ENCODE assay signal across 11 mouse cellular contexts in genomic region chr4:133563123-133563571, GRCm38 (mm10). TPM values are rescaled to one million over a fixed set of nuclear protein-coding genes. Genes with fewer than 3 reads are reported as not detected.
DNase-seq lines count a peak whose midpoint lies in the region; ATAC-seq and TF ChIP-seq lines count a peak whose summit lies in the region.
"Had no signal": no experiment of that assay in that cellular context is flagged by ENCODE, and none has a peak within 500 bp of the region (broad histone marks: within the 10 kb centered on the region; RNA-seq: fewer than 3 reads in every experiment).

No protein-coding gene starts in this region.

- H3K79me2 ChIP-seq in MEL (ENCODE audit: control insufficient read depth, insufficient read depth, low read length, poor library complexity), result no peaks in the 10 kb centered on the region; the same call in 1 of the 2 replicates

- peak in 1 of 2 experiments; percentile 28; a peak in 1 of 4 replicates for TF ChIP-seq EP300 in MEL (IDR thresholded peaks at IDR 0.05; ENCODE audit: low read depth in 1 of 2, low read length in 2 of 2)

- H3K27me3 ChIP-seq in hindbrain, postnatal 0 days (ENCODE audit: insufficient read depth, low read length), result no peaks in the 10 kb centered on the region
- H3K27me3 ChIP-seq in hindbrain, embryonic 10.5 days (ENCODE audit: insufficient read depth, poor library complexity, severe bottlenecking), result no peaks in the 10 kb centered on the region
- H3K27me3 ChIP-seq in MEL (ENCODE audit: control insufficient read depth in 1 of 2, insufficient read depth in 2 of 2, low read length in 2 of 2), result peaks cover under 1 to 1% of the 10 kb centered on the region in 2 experiments; a peak in 2 of 4 replicates
- H3K27me3 ChIP-seq: limb, embryonic 13.5 days had no signal

- H3K27ac ChIP-seq in hindbrain, postnatal 0 days, result no peak overlapping the region
- H3K27ac ChIP-seq in hindbrain, embryonic 10.5 days, result no peak overlapping the region
- H3K27ac ChIP-seq in MEL (ENCODE audit: control insufficient read depth, low read depth, low read length), result peak overlapping the region; percentile 55; the same call in 1 of the 2 replicates
- H3K27ac ChIP-seq: limb, embryonic 13.5 days had no signal

- H3K36me3 ChIP-seq in hindbrain, postnatal 0 days (ENCODE audit: insufficient read depth, low read length), result no peaks in the 10 kb centered on the region
- H3K36me3 ChIP-seq in hindbrain, embryonic 10.5 days, result no peaks in the 10 kb centered on the region
- peaks cover 0 to 5% of the 10 kb centered on the region in 2 experiments; a peak in 2 of 4 replicates for H3K36me3 ChIP-seq in MEL (ENCODE audit: control insufficient read depth in 1 of 2, insufficient read depth in 2 of 2, low read length in 2 of 2)
- H3K36me3 ChIP-seq: limb, embryonic 13.5 days had no signal

- peak; percentile 73 for DNase-seq in hindbrain, postnatal 0 days (ENCODE audit: low spot score)
- no peak for DNase-seq in hindbrain, embryonic 10.5 days (ENCODE audit: low spot score)
- peak; percentile 86 for DNase-seq in MEL (ENCODE audit: low read depth, low spot score)
- DNase-seq in cerebellum, adult 18-20 months, result peak; percentile 89 to 90
- peak; percentile 85 for DNase-seq in heart, postnatal 4 days
- no peak for DNase-seq in spleen, adult 18-20 months
- DNase-seq in retina, postnatal 1 day, result no peak
- no peak for DNase-seq in spleen, postnatal 4 days (ENCODE audit: low spot score in 2 of 2)

- H3K9me3 ChIP-seq in hindbrain, postnatal 0 days (ENCODE audit: low read length), result no peaks in the 10 kb centered on the region
- H3K9me3 ChIP-seq in hindbrain, embryonic 10.5 days, result peaks cover 7% of the 10 kb centered on the region; the same call in 1 of the 2 replicates
- no peaks in the 10 kb centered on the region for H3K9me3 ChIP-seq in MEL (replicated peaks; ENCODE audit: insufficient read depth, low read length)

- no peak for TF ChIP-seq CTCF in hindbrain, postnatal 0 days (IDR thresholded peaks at IDR 0.05; ENCODE audit: low read depth)
- no peak for TF ChIP-seq CTCF in MEL (IDR thresholded peaks at IDR 0.05 in 2 of 3, conservative IDR thresholded peaks at IDR 0.05 in 1 of 3; ENCODE audit: control insufficient read depth in 1 of 3, insufficient read depth in 1 of 3, low read depth in 2 of 3, low read length in 3 of 3, poor library complexity in 1 of 3, severe bottlenecking in 1 of 3)

- no peak overlapping the region for H3K9ac ChIP-seq in hindbrain, postnatal 0 days (replicated peaks; ENCODE audit: low read length)
- peak overlapping the region; percentile 84 for H3K9ac ChIP-seq in MEL (ENCODE audit: control insufficient read depth, low read depth, low read length, poor library complexity, severe bottlenecking)
- H3K9ac ChIP-seq: limb, embryonic 13.5 days had no signal

- peak; percentile 48 to 62; a peak in 2 of 4 replicates for TF ChIP-seq POLR2A in MEL (IDR thresholded peaks at IDR 0.05; ENCODE audit: control insufficient read depth in 1 of 2, insufficient read depth in 1 of 2, low read depth in 1 of 2, low read length in 2 of 2, poor library complexity in 1 of 2)

- TF ChIP-seq RAD21 in MEL (IDR thresholded peaks at IDR 0.05; ENCODE audit: low read depth, low read length), result no peak

- no peak overlapping the region for H3K4me3 ChIP-seq in hindbrain, postnatal 0 days (ENCODE audit: low read length)
- no peak overlapping the region for H3K4me3 ChIP-seq in hindbrain, embryonic 10.5 days
- H3K4me3 ChIP-seq in MEL (ENCODE audit: control insufficient read depth in 1 of 2, insufficient read depth in 1 of 2, low read depth in 2 of 2, low read length in 2 of 2), result peak overlapping the region; percentile 43 to 51
- H3K4me3 ChIP-seq: limb, embryonic 13.5 days; myocyte had no signal

- ATAC-seq in hindbrain, postnatal 0 days, result peak; percentile 51; the same call in 1 of the 2 replicates

- WGBS in hindbrain, postnatal 0 days, result 47% methylated on average over 11 of the region's 11 CpGs
- WGBS in hindbrain, embryonic 10.5 days, result 79% methylated on average over 11 of the region's 11 CpGs

- H3K4me2 ChIP-seq in hindbrain, postnatal 0 days (ENCODE audit: low read depth, low read length), result no peak overlapping the region
- H3K4me2 ChIP-seq: limb, embryonic 13.5 days had no signal

- no peaks in the 10 kb centered on the region for H3K4me1 ChIP-seq in hindbrain, postnatal 0 days (ENCODE audit: insufficient read depth, low read length)
- H3K4me1 ChIP-seq in hindbrain, embryonic 10.5 days (replicated peaks), result no peaks in the 10 kb centered on the region
- H3K4me1 ChIP-seq in MEL (ENCODE audit: control insufficient read depth in 1 of 2, insufficient read depth in 2 of 2, low read length in 2 of 2), result peaks cover 0 to 4% of the 10 kb centered on the region in 2 experiments; a peak in 3 of 4 replicates
- H3K4me1 ChIP-seq: limb, embryonic 13.5 days had no signal

TF ChIP-seq in MEL, 35 proteins besides CTCF, POLR2A, EP300 and RAD21:
- TF ChIP-seq SMC3 (IDR thresholded peaks at IDR 0.05; ENCODE audit: low read depth, low read length) (no peak), NRF1 (IDR thresholded peaks at IDR 0.05; ENCODE audit: insufficient read depth, low read depth, low read length, poor library complexity, severe bottlenecking) (no peak), ETS1 (IDR thresholded peaks at IDR 0.05; ENCODE audit: low read depth, low read length) (peak; percentile 26; the same call in 1 of the 2 replicates), RCOR1 (IDR thresholded peaks at IDR 0.05; ENCODE audit: low read depth, low read length) (no peak), ELF1 (IDR thresholded peaks at IDR 0.05; ENCODE audit: low read depth, low read length) (no peak), NELFE (IDR thresholded peaks at IDR 0.05; ENCODE audit: low read depth, low read length) (0 out of 2 replicates have a peak, but pooled peaks have one; percentile 9), CHD2 (IDR thresholded peaks at IDR 0.05; ENCODE audit: low read length) (no peak), MAZ (IDR thresholded peaks at IDR 0.05; ENCODE audit: low read depth, low read length) (no peak), E2F4 (IDR thresholded peaks at IDR 0.05; ENCODE audit: borderline replicate concordance, low read depth, low read length) (no peak), TBP (IDR thresholded peaks at IDR 0.05; ENCODE audit: low read depth, low read length) (0 out of 2 replicates have a peak, but pooled peaks have one; percentile 4), UBTF (IDR thresholded peaks at IDR 0.05; ENCODE audit: borderline replicate concordance, insufficient read depth, low read depth, low read length) (no peak)

RNA-seq across cellular contexts. Expression of gene Nr0b2, which starts 10.0 kb away (rescaled TPM):
- 0.47 TPM in 1 of 2 replicates, not detected in the other for total RNA-seq in hindbrain, postnatal 0 days (2014; rRNA removed)
- polyA plus RNA-seq in hindbrain, postnatal 0 days (2015; fragmentation: Nextera tagmentation; extraction: Ambion mirVana), result 0.21 and 0.26 TPM in 2 replicates
- polyA plus RNA-seq in hindbrain, embryonic 10.5 days (2016; fragmentation: Nextera tagmentation; extraction: Ambion mirVana), result 0.31 TPM in 1 of 2 replicates, not detected in the other
- not detected in 2 replicates for total RNA-seq in MEL (2012; rRNA removed)
- under 1 TPM in 1 of 2 experiments, not detected in 1; 0.10 TPM for polyA plus RNA-seq in MEL (2012; ENCODE audit: insufficient read depth in 1 of 2, insufficient read length in 2 of 2, low read depth in 1 of 2, low replicate concordance in 2 of 2, missing spikeins in 1 of 2)
- total RNA-seq in heart, postnatal 4 days (2021), result 10 to 100 TPM in 1 of 2 experiments, 1 to 10 TPM in 1; 8.0 to 11.5 TPM
- total RNA-seq: CH12.LX had no signal
- polyA plus RNA-seq: myocyte had no signal

RNA-seq across cellular contexts. Expression of gene Gpatch3, which starts 11.4 kb away (rescaled TPM):
- 8.3 and 8.8 TPM in 2 replicates for total RNA-seq in hindbrain, postnatal 0 days (2014; rRNA removed)
- polyA plus RNA-seq in hindbrain, postnatal 0 days (2015; fragmentation: Nextera tagmentation; extraction: Ambion mirVana), result 6.1 and 6.3 TPM in 2 replicates
- 10.0 and 10.8 TPM in 2 replicates for polyA plus RNA-seq in hindbrain, embryonic 10.5 days (2016; fragmentation: Nextera tagmentation; extraction: Ambion mirVana)
- total RNA-seq in MEL (2012; rRNA removed), result 9.8 and 11.0 TPM in 2 replicates
- 10 to 100 TPM in 1 of 2 experiments, not detected in 1; 16.5 TPM for polyA plus RNA-seq in MEL (2012; ENCODE audit: insufficient read depth in 1 of 2, insufficient read length in 2 of 2, low read depth in 1 of 2, low replicate concordance in 2 of 2, missing spikeins in 1 of 2)
- total RNA-seq in heart, postnatal 4 days (2021), result 1 to 10 TPM; 5.2 to 6.0 TPM

RNA-seq across cellular contexts. Expression of gene Nudc, which starts 17.4 kb away (rescaled TPM):
- 54.1 and 70.4 TPM in 2 replicates for total RNA-seq in hindbrain, postnatal 0 days (2014; rRNA removed)
- polyA plus RNA-seq in hindbrain, postnatal 0 days (2015; fragmentation: Nextera tagmentation; extraction: Ambion mirVana), result 265 and 272 TPM in 2 replicates
- polyA plus RNA-seq in hindbrain, embryonic 10.5 days (2016; fragmentation: Nextera tagmentation; extraction: Ambion mirVana), result 438 and 476 TPM in 2 replicates
- 504 and 516 TPM in 2 replicates for total RNA-seq in MEL (2012; rRNA removed)
- polyA plus RNA-seq in MEL (2012; ENCODE audit: insufficient read depth in 1 of 2, insufficient read length in 2 of 2, low read depth in 1 of 2, low replicate concordance in 2 of 2, missing spikeins in 1 of 2), result 100 to 1,000 TPM in 1 of 2 experiments, not detected in 1; 732 TPM
- total RNA-seq in heart, postnatal 4 days (2021), result 10 to 100 TPM; 89.3 to 90.2 TPM

RNA-seq across cellular contexts. Expression of gene Gpn2, which starts 21.0 kb away (rescaled TPM):
- 20.0 and 32.2 TPM in 2 replicates for total RNA-seq in hindbrain, postnatal 0 days (2014; rRNA removed)
- polyA plus RNA-seq in hindbrain, postnatal 0 days (2015; fragmentation: Nextera tagmentation; extraction: Ambion mirVana), result 16.9 and 18.6 TPM in 2 replicates
- polyA plus RNA-seq in hindbrain, embryonic 10.5 days (2016; fragmentation: Nextera tagmentation; extraction: Ambion mirVana), result 28.5 and 29.1 TPM in 2 replicates
- 26.7 and 28.6 TPM in 2 replicates for total RNA-seq in MEL (2012; rRNA removed)
- polyA plus RNA-seq in MEL (2012; ENCODE audit: insufficient read depth in 1 of 2, insufficient read length in 2 of 2, low read depth in 1 of 2, low replicate concordance in 2 of 2, missing spikeins in 1 of 2), result 10 to 100 TPM in 1 of 2 experiments, not detected in 1; 43.3 TPM
- total RNA-seq in heart, postnatal 4 days (2021), result 10 to 100 TPM; 11.0 to 11.1 TPM

RNA-seq across cellular contexts. Expression of gene Sfn, which starts 38.8 kb away (rescaled TPM):
- 1.1 and 2.8 TPM in 2 replicates for total RNA-seq in hindbrain, postnatal 0 days (2014; rRNA removed)
- 1.2 and 1.4 TPM in 2 replicates for polyA plus RNA-seq in hindbrain, postnatal 0 days (2015; fragmentation: Nextera tagmentation; extraction: Ambion mirVana)
- 16.5 and 33.5 TPM in 2 replicates for polyA plus RNA-seq in hindbrain, embryonic 10.5 days (2016; fragmentation: Nextera tagmentation; extraction: Ambion mirVana)
- 0.12 and 0.13 TPM in 2 replicates for total RNA-seq in MEL (2012; rRNA removed)
- under 1 TPM in 1 of 2 experiments, not detected in 1; 0.19 TPM for polyA plus RNA-seq in MEL (2012; ENCODE audit: insufficient read depth in 1 of 2, insufficient read length in 2 of 2, low read depth in 1 of 2, low replicate concordance in 2 of 2, missing spikeins in 1 of 2)
- total RNA-seq in heart, postnatal 4 days (2021), result 1 to 10 TPM; 1.3 to 1.4 TPM

Comparison
In these comparisons a context has a peak if more than half of its experiments do, and no peak if none do; other contexts are left out.
1. DNase-seq: peak in hindbrain, postnatal 0 days (single experiment), MEL (single experiment), cerebellum, adult 18-20 months (2 of 2) and heart, postnatal 4 days (single experiment); none in hindbrain, embryonic 10.5 days (single experiment), spleen, adult 18-20 months (0 of 2), retina, postnatal 1 day (single experiment) and spleen, postnatal 4 days (0 of 2).
2. H3K4me3 ChIP-seq: peak in MEL (2 of 2); none in hindbrain, postnatal 0 days (single experiment) and hindbrain, embryonic 10.5 days (single experiment).